Mouse (Mus musculus) monocyte, adult 59 days (primary cell): Measurements from ENCODE around the gene Ass1. TPM values are rescaled to one million over a fixed set of nuclear protein-coding genes. Genes with fewer than 3 reads are reported as not detected.

Experiments used
- total RNA-seq, 2 experiments: library from RNA; stranded (reverse); gene quantifications; one replicate each; pipeline ENCODE4 v1.2.4; 2023

Gene Ass1
- 10 to 100 TPM; 46.1 to 52.6 TPM for total RNA-seq

GRCm38 (mm10) chr2:31469931-31470682 is at the start of gene Ass1:
Ass1 (plus strand) TSS chr2:31470207.

Other genes starting within 250 kb of the Ass1 start
- gene Ncs1, start 224.4 kb upstream of the Ass1 start, total RNA-seq: not detected
- gene Hmcn2, start 155.8 kb upstream of the Ass1 start, total RNA-seq: under 1 TPM in 1 of 2 experiments, not detected in 1; 0.27 TPM
- gene Fubp3, start 102.4 kb downstream of the Ass1 start, total RNA-seq: 10 to 100 TPM; 14.4 to 15.6 TPM
- not detected for gene Prdm12, start 169.8 kb downstream of the Ass1 start, total RNA-seq
- 10 to 100 TPM; 13.7 to 14.5 TPM for gene Exosc2, start 200.5 kb downstream of the Ass1 start, total RNA-seq
- 100 to 1,000 TPM; 119 to 131 TPM for gene Abl1, start 218.2 kb downstream of the Ass1 start, total RNA-seq